Mouse (Mus musculus): ENCODE results near the gene Mtfr1l.

Mtfr1l gene

DNA sequence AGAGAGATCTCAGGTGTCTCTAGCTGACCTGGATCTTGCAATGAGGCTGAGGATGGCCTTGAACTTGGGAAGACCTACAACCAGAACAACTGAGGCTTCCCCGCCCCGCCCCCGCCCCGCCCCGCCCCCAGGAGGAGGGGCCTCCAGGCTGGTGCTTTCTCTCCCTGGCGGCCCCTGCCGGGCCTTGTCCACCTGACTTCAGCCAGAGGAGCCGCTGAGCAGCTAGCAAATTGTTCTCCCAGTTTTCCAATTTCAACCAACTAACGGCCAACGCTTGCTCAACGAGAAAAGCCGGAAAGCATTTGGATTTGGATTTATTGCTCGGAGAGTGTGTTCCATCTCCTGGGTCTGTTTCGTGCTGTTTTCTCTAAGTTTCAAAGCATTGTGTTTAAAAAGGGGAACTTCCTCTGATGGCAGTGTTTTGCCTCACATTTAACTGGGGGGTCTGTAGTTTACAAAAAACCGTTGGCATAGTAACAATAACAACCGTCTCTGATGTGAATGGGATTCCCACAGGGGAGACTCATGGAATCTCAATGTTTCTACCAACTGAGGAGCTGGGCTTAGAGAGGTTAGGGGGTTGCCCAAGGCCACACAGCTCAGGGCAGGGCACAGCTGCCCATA, 22.6 kb upstream of the Mtfr1l start:
- in situ Hi-C loops (cut with MboI, MseI), result no loop called here

- in situ Hi-C loops (cut with MboI, MseI), result no loop called here
Measured at GRCm38 (mm10) chr4:134555956-134556580, 20.9 kb upstream of the Mtfr1l start.

DNA sequence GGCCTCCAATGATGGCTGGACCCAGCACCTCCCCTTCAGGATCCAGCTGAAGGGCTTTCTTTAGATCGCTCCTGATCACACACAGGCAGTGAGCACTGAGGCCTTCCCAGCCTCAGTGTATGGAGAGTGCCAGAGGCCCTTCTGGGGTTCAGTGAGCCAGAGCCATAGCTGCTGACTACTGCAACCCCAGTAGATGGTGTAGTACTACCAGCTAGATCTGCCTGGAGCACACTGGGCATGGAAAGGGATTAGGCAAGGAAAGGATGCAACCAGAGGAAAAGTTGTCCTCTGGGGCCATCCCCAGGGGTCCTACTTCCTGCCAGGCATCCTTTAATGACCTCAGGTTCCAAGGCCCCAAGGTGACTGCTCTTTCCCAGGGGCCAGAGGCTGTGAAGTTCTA, 18.4 kb upstream of the Mtfr1l start:
- in situ Hi-C loops (cut with MboI, MseI), result no loop called here

DNA sequence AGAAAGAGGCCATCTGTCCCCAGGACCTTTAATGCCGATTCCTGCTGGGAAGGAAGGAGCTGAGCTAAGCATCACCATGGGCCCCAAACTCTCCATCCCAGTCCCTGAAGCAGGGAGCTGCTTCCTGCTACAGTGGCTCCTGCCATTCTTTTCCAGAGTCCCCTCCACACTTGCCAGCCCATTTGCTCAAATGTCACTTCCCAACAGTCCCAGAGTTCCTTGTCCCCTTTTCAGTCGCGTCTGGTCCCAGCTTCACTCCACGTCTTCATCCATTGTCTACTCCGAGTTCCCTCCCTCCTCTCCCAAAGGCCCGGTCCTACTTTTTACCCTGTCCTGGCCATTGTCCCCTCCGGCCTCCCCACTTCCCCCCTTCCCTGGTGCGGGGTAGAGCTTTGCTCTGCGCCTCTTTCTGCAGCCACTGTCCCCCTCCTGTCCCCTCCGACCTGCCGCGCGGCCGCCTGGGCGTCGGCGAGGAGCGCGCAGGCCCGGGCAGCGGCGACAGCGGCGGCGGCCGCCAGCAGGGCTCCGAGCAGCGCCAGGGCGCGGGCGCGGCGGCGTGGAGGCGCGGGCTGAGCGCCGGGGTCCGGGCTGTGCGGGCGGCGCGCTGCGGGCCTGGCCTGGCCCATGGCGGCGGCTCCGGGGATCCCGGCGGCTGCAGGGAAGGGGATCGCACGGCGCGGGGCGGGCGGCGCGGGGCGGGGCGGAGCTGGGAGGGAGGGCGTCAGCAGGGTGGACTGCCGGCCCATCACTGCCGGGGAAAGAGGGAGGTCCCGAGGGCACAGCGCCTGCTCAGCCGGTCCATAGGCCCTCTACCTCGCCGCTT, 16.5 kb upstream of the Mtfr1l start, which contains the start of gene Selenon:
Gene Selenon (minus strand): TSS at position 673 of the 823 bp plus-strand sequence.
- in situ Hi-C loops (cut with MboI, MseI), result no loop called here

- in situ Hi-C loops (cut with MboI, MseI), result no loop called here
Measured at GRCm38 (mm10) chr4:134549899-134550298, 14.7 kb upstream of the Mtfr1l start.

GRCm38 (mm10) chr4:134548169-134548938, 13.2 kb upstream of the Mtfr1l start:
- in situ Hi-C loops (cut with MboI, MseI), result no loop called here

DNA sequence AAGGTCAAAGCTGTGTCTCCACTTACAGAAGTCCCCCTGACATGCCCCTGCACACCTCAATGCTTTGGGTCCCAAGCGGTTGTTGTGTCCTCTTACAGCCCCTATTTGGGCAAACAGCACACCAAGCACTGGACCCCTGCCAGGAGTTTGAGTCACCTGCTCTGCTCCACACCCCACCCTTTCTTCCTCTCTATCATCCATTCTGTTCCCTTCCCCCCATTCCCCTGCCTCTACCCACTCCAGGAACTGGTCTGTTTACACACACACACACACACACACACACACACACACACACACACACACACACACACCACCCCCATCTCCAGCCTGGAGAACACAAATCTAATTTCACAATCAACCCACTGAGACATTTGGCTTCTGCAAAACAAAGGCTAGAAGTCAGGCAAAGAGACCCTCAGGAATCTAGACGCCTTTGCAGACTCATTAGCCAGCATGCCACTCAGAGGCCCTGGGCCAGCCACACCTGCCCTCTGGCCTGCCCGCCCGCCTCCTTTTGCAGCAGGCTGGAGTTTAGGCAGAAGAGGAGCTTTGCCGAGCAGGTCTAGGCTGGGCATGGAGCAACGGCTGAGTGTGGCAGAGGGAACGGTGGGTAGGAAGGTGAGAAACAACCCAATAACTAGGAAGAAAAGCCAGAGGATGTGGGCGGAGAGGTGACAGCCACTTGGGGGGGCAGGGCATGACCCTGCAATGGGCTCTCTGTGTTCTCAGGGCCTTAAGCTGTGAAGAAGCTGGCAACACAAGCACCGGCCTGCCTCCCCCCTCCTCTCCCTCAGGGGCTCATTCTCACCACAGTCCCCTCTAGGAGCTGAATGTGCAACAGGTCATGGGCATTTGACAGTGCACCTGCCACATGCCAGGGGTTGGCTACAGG, 11.9 kb upstream of the Mtfr1l start:
- in situ Hi-C loops (cut with MboI, MseI), result no loop called here

GRCm38 (mm10) chr4:134543261-134543660, 8.1 kb upstream of the Mtfr1l start:
- in situ Hi-C loops (cut with MboI, MseI), result loop anchor here (5.0 kb wide), 2 partner anchors 169 to 344 kb away; no protein-coding TSS in a partner anchor

- in situ Hi-C loops (cut with MboI, MseI), result loop anchor here (5.0 kb wide), 2 partner anchors 170 to 345 kb away; no protein-coding TSS in a partner anchor
Measured at GRCm38 (mm10) chr4:134542726-134543125, 7.5 kb upstream of the Mtfr1l start.

- in situ Hi-C loops (cut with MboI, MseI), result no loop called here
Measured at GRCm38 (mm10) chr4:134538997-134539580, 3.9 kb upstream of the Mtfr1l start.

DNA sequence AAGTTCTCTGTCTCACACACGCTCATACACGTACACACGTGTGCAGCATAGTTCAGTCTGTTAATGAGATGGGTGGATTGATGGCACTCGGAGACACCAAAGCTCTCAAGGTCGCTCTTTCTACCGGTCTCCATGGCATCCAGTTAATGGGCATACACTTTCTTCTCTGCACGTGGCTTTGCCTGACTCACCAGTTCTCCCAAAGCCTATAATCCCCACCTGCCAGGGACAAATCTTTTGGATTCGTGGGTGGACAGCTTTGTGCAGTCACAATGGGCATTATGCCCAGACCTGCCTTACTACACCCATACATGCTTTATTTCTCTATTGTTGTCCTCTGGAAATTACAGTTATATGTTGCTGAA, 582 bp upstream of the Mtfr1l start:
- in situ Hi-C loops (cut with MboI, MseI), result no loop called here

- in situ Hi-C loops (cut with MboI, MseI), result no loop called here
Measured at GRCm38 (mm10) chr4:134534124-134534886, 882 bp downstream of the Mtfr1l start.

GRCm38 (mm10) chr4:134533421-134533820, 1.8 kb downstream of the Mtfr1l start:
- in situ Hi-C loops (cut with MboI, MseI), result no loop called here

DNA sequence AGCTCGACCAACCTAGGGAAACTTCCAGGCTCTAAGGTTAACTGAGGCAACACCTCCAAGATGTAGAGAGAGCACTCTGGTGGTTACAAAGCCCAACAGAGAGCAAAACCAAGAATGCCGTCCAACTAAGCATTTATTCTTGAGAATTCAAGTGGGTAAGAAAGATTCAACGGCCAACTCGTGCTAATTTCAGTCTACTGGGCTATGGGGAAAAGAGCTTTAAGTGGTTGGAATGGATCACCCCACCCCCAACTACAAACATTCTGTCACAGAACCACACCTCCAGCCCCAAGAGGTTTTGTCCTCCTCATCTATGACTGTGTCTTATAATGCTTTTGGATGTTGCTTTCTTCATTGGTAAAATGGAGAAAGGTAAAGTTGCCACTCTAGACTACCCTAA, 2.3 kb downstream of the Mtfr1l start:
- in situ Hi-C loops (cut with MboI, MseI), result no loop called here

GRCm38 (mm10) chr4:134526220-134526619, 9.0 kb downstream of the Mtfr1l start:
- in situ Hi-C loops (cut with MboI, MseI), result no loop called here

DNA sequence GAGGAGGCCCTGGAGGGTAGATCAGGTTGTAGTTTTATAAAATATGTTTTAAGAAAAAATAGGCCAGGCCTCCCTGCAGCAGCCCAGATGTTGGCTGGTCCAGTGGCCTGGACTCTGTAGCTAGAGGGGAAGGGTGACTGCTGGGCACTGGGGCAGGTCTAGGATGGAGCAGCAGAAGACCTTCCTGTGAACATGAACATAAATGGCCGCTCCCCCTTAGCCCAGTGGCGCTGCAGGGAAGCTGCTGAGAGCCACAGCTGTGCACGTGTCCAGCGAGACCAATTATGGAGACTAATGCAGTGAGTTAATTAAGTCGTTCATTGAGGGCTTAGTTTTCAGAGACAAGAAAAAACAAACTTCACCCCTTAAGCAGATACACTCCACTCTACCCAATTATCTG, 9.4 kb downstream of the Mtfr1l start:
- in situ Hi-C loops (cut with MboI, MseI), result no loop called here

- in situ Hi-C loops (cut with MboI, MseI), result no loop called here
Measured at GRCm38 (mm10) chr4:134523447-134523846, 11.7 kb downstream of the Mtfr1l start.

DNA sequence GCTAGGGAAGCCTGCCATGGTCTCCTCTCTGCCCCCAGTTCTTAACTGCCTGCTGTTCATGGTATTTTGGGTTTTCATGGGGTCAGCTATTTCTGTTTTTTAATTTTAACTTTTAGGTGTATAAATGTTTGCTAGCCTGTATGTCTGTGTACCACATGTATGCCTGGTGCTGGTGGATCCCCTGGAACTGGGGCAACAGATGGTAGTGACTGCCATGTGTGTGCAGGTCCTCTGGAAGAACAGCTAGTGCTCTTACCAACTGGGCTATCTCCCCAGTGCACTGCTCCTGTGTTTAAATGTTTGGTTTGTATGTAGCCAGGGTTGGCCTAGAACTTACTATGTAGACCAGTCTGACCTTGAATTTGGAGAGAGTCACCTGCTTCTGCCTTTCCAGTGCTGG, 15.9 kb downstream of the Mtfr1l start:
- in situ Hi-C loops (cut with MboI, MseI), result no loop called here

DNA sequence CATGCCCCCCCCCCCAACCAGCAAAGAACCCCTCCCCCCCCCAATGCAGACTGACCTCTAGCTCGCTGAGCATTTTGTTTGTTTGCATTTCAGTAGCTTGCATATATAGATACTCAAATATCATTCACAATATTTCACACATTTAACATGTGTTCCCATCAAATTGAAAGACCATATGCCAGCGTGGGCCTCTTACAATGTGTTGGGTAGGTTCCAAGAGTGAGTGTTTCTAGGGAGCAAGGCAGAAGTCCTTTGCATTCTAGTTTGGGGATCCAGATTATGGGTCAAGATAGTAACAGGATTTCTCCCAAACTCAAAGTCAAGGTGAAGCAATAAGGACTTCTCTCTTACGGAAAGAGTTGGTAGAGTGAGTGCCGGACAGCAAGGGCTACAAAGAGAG, 16.6 kb downstream of the Mtfr1l start:
- in situ Hi-C loops (cut with MboI, MseI), result no loop called here

- in situ Hi-C loops (cut with MboI, MseI), result no loop called here
Measured at GRCm38 (mm10) chr4:134517719-134518118, 17.5 kb downstream of the Mtfr1l start.

All from regulatory T cell (primary cell).